Mouse (Mus musculus) ovary, postnatal 14 days (tissue): ENCODE results near the gene Desi1.
A peak's percentile ranks its signal among the peaks of the same experiment; 100 is the strongest.

Source experiments
- DNase-seq: peaks from one replicate; pipeline ENCODE4 v3.0.0; 2022; ENCODE audit warnings: low spot score

Desi1 gene

DNA sequence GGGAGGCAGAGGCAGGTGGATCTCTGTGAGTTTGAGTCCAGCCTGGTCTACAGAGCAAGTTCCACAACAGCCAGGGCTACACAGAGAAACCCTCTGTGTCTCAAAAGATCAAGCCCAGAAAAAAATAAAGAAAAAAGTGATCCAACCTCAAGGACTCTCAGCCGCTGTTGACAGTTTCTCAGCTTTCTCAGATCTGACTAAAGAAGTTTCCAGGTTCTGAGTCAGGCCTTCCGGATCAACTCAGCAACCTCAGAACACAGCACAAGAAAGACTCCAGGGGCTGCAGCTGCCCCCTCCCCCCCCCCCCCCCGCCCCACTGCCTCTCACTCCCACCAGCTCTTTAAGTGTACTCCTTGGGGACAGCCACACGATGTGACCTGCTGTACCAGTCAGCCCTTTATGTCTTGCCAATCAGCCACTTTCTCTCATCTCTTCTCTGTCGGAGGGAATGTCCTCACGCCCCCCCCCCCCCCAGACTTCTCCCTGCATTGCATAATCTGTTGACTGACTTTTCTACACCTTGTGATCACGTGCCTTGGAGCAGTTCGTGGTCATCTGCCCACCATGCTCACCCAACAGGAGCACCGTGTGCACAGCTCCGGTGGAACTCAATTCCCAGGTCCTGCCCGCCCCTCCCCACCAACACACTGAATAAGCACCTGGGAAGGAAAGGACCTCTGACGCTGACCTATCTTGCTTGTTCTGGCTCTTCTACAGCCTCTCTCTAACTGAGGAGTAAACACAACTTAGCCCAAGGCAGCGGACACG, 67.4 kb downstream of the Desi1 start:
- DNase-seq = no peak

DNA sequence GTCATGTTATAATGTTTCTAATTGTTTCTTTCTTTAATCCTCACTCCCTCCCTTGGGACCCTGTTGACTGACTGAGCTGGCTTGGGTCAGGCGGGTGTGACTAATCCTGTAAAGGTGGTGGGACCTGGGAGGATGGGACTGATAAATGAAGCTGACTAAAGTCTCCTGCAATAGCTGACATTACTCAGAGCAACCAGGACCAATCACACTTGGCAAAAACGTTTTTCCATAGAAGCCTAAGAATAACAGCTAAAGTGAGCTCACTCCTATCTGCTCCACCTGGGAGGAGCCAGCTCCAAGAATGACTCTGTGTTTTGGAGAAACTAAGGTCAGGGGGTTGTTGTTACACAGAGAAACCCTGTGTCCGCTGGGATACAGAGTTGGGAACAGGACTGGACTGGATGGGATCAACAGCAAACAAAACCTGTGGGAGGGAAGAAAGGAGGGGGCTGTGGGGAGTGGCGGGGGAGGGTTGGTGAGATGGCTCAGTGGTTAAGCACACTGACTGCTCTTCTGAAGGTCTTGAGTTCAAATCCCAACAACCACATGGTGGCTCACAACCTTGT, 68.6 kb downstream of the Desi1 start:
- DNase-seq = no peak

- DNase-seq = no peak
Measured at GRCm38 (mm10) chr15:81964262-81964661, 69.4 kb downstream of the Desi1 start.

- DNase-seq = no peak
Measured at GRCm38 (mm10) chr15:81961078-81961451, 72.6 kb downstream of the Desi1 start.

- DNase-seq = peak; percentile 95
Measured at GRCm38 (mm10) chr15:81960171-81961077, 73.2 kb downstream of the Desi1 start, which contains the start of gene Pmm1. Gene Pmm1 (minus strand): TSS chr15:81960930.

DNA sequence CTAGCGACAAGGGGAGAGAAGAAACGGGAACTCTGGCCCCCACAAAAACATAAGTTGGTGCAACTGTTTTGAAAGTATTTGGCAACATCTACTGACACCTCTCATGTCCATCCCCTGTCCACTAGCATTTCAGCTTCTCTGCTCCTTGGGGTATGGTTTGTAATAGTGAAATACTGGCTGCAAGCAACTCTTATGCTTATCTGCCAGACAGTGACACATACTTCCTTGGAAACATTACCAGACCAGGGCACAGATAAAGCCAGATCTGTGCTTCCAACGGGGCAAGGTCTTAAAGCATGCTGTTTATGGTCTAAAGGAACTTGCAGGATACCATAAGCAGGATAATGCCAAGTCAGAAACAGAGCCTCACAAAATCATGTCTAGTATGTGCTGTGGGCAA, 74.8 kb downstream of the Desi1 start:
- DNase-seq = no peak

- no peak for DNase-seq
Measured at GRCm38 (mm10) chr15:81957598-81957997, 76.1 kb downstream of the Desi1 start.

DNA sequence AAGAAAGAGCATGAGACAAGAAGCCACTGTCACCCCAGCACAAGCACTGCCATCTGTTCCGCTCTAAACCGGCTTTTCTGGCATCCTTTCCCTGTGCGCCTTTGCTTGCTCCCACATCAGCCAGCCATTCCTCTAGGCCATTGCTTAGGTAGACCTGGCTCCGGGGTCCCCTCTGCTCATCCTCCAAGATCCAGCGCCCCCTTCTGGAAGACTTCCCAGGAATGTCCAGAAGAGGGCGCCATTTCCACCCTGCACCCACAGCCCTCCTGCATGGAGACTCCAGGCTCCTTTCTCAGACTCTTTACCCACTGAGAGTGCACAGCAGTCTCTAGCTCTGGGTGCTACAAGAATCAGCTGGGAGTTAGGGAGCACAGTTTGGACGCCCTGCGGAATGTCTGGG, 77.2 kb downstream of the Desi1 start:
- peak; percentile 47 for DNase-seq

DNA sequence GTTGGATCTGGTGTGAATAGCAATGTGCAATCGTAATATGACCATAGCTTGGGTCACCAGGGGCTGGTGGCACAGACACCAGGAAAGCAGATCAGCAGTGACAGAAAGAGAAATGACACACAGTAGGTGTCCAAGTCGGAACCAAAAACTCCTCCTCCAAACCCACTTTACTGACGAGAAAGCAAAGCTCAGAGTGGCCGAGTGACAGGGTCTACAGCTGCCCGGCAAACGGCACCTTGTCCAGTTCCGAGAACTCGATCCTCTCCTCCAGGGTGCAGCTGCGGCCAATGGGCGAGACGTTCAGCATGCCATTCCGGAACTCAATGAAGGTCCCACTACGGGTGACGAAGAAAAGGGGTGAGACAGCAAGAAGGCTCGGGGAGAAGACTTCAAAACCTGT, 78.2 kb downstream of the Desi1 start:
- no peak for DNase-seq

DNA sequence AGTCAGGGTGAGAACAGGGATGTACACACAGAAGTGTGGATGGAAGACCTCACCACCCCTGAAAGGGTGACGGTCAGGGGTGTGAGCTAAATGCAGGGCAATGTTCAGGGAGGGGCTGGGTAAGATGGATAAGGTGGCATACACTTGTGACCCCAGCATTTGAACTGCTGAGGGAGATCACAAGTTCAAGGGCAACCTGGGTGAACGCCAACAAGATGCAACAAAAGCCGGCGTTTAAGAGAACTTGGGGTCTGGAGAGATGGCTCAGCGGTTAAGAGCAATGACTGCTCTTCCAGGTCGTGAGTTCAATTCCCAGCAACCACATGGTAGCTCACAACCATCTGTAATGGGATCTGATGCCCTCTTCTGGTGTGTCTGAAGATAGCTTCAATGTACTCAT, 78.9 kb downstream of the Desi1 start:
- no peak for DNase-seq

DNA sequence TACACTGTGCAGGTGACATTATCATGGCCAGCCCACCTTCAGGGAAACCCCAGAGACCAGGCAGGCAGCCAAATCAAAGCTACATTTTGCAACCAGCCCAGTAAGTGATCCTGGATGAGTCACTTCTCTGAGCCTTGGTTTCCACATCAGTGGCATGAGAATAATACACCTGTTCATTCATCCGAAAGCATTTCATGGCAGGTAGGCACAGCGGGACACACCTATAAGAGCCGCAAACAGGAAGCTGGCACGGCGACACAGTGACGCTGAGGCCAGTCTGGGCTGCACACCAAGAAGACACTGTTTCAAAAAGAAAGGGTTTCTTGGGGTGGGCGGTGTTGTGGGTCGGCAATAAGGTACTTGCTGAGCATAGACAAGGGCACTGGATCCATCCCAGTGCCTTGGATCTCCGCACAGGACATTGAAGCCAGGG, 79.5 kb downstream of the Desi1 start:
- DNase-seq = no peak

GRCm38 (mm10) chr15:81952310-81952709, 81.4 kb downstream of the Desi1 start:
- no peak for DNase-seq

DNA sequence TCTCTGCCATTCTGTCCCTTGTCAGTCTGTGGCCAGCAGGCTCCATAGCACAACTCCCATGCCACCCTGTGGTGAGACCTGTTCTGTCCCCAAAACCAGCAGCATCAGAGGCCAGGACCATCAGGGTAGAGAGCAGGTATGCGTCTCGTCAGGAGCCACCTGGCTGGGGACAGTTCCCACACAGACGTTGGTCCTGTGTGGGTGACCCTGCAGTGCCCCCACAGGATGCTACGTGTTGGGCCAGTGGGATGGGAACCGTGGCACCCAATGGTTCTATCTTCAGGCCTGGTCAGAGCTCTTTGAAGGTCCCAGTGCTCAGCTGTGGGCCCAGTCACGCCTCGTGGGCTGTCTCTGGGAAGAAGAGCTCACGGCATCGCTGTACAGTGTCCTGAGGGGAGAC, 82.5 kb downstream of the Desi1 start:
- DNase-seq = no peak

DNA sequence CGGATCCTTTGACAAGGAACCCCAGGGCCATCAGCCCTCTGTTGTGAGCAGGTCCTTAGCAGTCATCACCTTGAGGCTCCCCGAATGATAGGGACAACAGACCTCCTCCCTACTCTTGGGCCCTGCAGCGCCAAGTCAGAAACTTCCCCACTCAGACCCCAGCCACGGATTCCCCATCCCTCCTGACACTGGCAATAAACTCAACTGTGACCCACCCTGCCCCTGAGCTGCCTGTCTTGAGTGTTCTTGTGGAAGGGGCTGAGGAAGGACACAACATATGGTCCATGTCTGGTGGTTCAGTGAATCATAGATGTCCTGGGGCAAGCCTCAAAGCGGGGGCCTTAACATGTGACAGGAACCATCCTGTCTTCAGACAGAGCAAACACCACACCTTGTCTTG, 82.9 kb downstream of the Desi1 start:
- no peak for DNase-seq

- DNase-seq = no peak
Measured at GRCm38 (mm10) chr15:81949476-81950131, 84.1 kb downstream of the Desi1 start.

DNA sequence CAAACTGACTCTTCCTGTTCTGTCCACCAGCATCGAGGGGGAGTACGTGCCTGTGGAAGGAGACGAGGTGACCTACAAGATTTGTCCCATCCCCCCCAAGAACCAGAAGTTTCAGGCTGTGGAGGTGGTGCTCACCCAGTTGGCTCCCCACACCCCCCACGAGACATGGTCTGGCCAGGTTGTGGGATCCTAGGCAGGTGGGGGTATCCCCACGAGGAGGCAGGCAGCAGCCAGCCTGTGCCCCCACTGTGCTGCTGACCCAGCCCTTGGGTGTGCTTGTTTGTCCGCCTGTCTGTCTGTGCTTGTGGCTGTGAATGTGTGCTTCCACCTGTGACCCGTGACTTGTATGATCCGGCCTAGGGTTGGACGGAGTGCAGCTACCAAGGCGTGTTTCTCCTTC, 84.6 kb downstream of the Desi1 start:
- DNase-seq = no peak

DNA sequence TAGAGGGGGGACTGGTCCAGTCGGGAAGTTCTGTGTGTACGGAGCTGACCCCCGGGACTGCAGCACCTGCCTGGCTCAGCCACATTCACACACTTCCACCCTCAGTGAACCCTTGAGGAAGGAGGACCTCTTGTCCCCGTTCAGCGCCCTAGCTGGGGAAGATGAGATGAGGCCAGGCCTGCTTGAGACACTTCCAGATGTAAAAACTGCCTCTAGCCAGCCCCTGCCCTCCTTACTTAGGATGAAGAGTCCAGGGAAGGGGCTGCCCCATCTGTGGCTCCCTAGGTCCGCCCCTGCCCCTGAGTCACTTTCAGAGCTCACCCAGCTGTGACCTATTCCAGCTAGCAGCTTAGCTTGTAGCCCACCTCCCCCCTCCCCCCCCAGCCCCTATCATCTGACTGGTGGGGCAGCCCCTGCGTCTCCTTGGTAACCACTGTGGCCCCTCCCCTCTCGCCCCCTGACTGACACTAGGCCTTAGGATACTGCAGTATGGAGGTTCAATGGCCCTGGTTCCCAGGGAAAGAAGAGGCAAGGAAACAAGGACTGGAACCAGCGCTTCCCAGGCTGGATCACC, 90.4 kb downstream of the Desi1 start:
- no peak for DNase-seq
